ENCODE assay signal across 8 mouse cellular contexts in the genomic region with DNA sequence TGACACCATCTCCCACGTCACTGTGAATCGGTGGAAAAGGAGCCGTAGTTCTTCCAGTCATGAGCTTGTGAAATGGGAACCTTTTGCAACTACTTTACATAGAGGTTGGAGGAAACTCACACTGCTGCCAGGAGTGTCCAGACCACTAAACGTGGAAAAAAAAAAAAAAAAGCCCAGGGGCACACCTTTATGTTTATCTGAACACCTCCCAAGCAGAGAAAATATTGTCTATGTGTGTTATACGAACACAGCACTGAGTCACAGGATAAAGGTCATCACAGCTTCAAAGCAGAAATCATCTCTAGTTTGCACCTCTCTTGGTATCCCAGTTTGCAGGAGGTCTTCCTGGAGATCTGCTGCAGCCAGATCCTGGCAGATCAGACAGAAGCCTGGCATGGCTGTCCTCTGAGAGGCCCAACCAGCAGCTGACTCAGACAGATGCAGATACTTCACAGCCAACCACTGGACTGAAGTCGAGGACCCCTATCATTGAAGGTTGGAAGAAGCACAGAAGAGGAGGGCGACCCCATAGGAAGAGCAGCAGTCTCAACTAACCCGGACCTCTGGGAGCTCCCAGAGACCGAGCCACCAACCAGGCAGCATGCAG. TPM values are rescaled to one million over a fixed set of nuclear protein-coding genes. Genes with fewer than 3 reads are reported as not detected.
DNase-seq lines count a peak whose midpoint lies in the region; ATAC-seq lines count a peak whose summit lies in the region.

No protein-coding gene starts in this region.

- H3K27me3 ChIP-seq in kidney, embryonic 14.5 days (ENCODE audit: control insufficient read depth, insufficient read depth, low read length): peaks cover 4% of the 10 kb centered on the region
- H3K27me3 ChIP-seq in embryonic facial prominence, embryonic 11.5 days (ENCODE audit: control insufficient read depth, insufficient read depth, low read length): no peaks in the 10 kb centered on the region
- H3K27me3 ChIP-seq in intestine, embryonic 14.5 days (replicated peaks; ENCODE audit: control insufficient read depth, insufficient read depth, low read length): no peaks in the 10 kb centered on the region
- H3K27me3 ChIP-seq in neural tube, embryonic 12.5 days (replicated peaks): peaks cover 15% of the 10 kb centered on the region

- H3K9me3 ChIP-seq in kidney, embryonic 14.5 days (ENCODE audit: control insufficient read depth, low read length): no peaks in the 10 kb centered on the region
- H3K9me3 ChIP-seq in embryonic facial prominence, embryonic 11.5 days (replicated peaks; ENCODE audit: control insufficient read depth, low read length): no peaks in the 10 kb centered on the region
- H3K9me3 ChIP-seq in intestine, embryonic 14.5 days (ENCODE audit: control insufficient read depth, low read length): no peaks in the 10 kb centered on the region
- H3K9me3 ChIP-seq in neural tube, embryonic 12.5 days: no peaks in the 10 kb centered on the region

- DNase-seq in kidney, postnatal 25 days: no peak
- DNase-seq in embryonic facial prominence, embryonic 11.5 days (ENCODE audit: low spot score): no peak
- no peak for DNase-seq in intestine, embryonic 14.5 days (ENCODE audit: low spot score)
- no peak for DNase-seq in ovary, postnatal 14 days (ENCODE audit: low spot score)
- no peak for DNase-seq in embryo, embryonic 11 days
- DNase-seq in urinary bladder, postnatal 25 days (ENCODE audit: low spot score): no peak

- H3K27ac ChIP-seq in kidney, embryonic 14.5 days (ENCODE audit: low read depth, low read length): no peak overlapping the region
- H3K27ac ChIP-seq in embryonic facial prominence, embryonic 11.5 days (replicated peaks; ENCODE audit: low read depth, low read length): no peak overlapping the region
- H3K27ac ChIP-seq in intestine, embryonic 14.5 days (ENCODE audit: low read depth): peak overlapping the region; percentile 66; the same call in 1 of the 2 replicates
- H3K27ac ChIP-seq in neural tube, embryonic 12.5 days: no peak overlapping the region

- peak overlapping the region; percentile 95; the same call in 1 of the 2 replicates for H3K4me2 ChIP-seq in kidney, embryonic 14.5 days (replicated peaks; ENCODE audit: low read depth, low read length)
- peak overlapping the region; percentile 74 for H3K4me2 ChIP-seq in embryonic facial prominence, embryonic 11.5 days (ENCODE audit: low read depth, low read length)
- H3K4me2 ChIP-seq in intestine, embryonic 14.5 days (ENCODE audit: low read length): peak overlapping the region; percentile 75
- H3K4me2 ChIP-seq in neural tube, embryonic 12.5 days (replicated peaks): peak overlapping the region; percentile 94

- no peaks in the 10 kb centered on the region for H3K36me3 ChIP-seq in kidney, embryonic 14.5 days (ENCODE audit: control insufficient read depth, insufficient read depth, low read length)
- H3K36me3 ChIP-seq in embryonic facial prominence, embryonic 11.5 days (replicated peaks; ENCODE audit: control insufficient read depth, insufficient read depth, low read depth, low read length): no peaks in the 10 kb centered on the region
- H3K36me3 ChIP-seq in intestine, embryonic 14.5 days (ENCODE audit: control insufficient read depth, insufficient read depth, low read length): no peaks in the 10 kb centered on the region
- H3K36me3 ChIP-seq in neural tube, embryonic 12.5 days: no peaks in the 10 kb centered on the region

- ATAC-seq in kidney, embryonic 14.5 days (ENCODE audit: low FRiP score, low TSS enrichment): no peak
- ATAC-seq in embryonic facial prominence, embryonic 11.5 days (replicated peaks; ENCODE audit: insufficient number of reproducible peaks, low FRiP score, low TSS enrichment, low read depth): no peak
- ATAC-seq in intestine, embryonic 14.5 days (replicated peaks; ENCODE audit: low FRiP score, low TSS enrichment, low read depth): no peak; the same call in 1 of the 2 replicates
- no peak for ATAC-seq in neural tube, embryonic 12.5 days (ENCODE audit: low FRiP score, low read depth)

- H3K4me3 ChIP-seq in kidney, embryonic 14.5 days (ENCODE audit: low read length): no peak overlapping the region; the same call in 1 of the 2 replicates
- H3K4me3 ChIP-seq in embryonic facial prominence, embryonic 11.5 days (ENCODE audit: low read depth, low read length): no peak overlapping the region
- peak overlapping the region; percentile 40 for H3K4me3 ChIP-seq in intestine, embryonic 14.5 days (ENCODE audit: low read depth, low read length)
- no peak overlapping the region for H3K4me3 ChIP-seq in neural tube, embryonic 12.5 days

- H3K9ac ChIP-seq in kidney, embryonic 14.5 days (ENCODE audit: low read depth, low read length): 0 out of 2 replicates have a peak overlapping the region, but pooled peaks have one; percentile 40
- H3K9ac ChIP-seq in embryonic facial prominence, embryonic 11.5 days (replicated peaks; ENCODE audit: low read length): no peak overlapping the region
- H3K9ac ChIP-seq in intestine, embryonic 14.5 days (ENCODE audit: low read length): no peak overlapping the region
- H3K9ac ChIP-seq in neural tube, embryonic 12.5 days: no peak overlapping the region

- 0 out of 2 replicates have a peak, but pooled peaks cover 4% of the 10 kb centered on the region for H3K4me1 ChIP-seq in kidney, embryonic 14.5 days (ENCODE audit: control insufficient read depth, insufficient read depth, low read length)
- no peaks in the 10 kb centered on the region for H3K4me1 ChIP-seq in embryonic facial prominence, embryonic 11.5 days (ENCODE audit: control insufficient read depth, insufficient read depth, low read length)
- H3K4me1 ChIP-seq in intestine, embryonic 14.5 days (replicated peaks; ENCODE audit: control insufficient read depth, insufficient read depth, low read length): no peaks in the 10 kb centered on the region; the same call in 1 of the 2 replicates
- peaks cover 10% of the 10 kb centered on the region; the same call in 1 of the 2 replicates for H3K4me1 ChIP-seq in neural tube, embryonic 12.5 days

- 50% methylated on average over 9 of the region's 9 CpGs for WGBS in kidney, embryonic 14.5 days
- WGBS in embryonic facial prominence, embryonic 11.5 days: 54% methylated on average over 9 of the region's 9 CpGs
- WGBS in intestine, embryonic 14.5 days: 44% methylated on average over 9 of the region's 9 CpGs
- WGBS in neural tube, embryonic 12.5 days: 54% methylated on average over 9 of the region's 9 CpGs

RNA-seq across cellular contexts. Expression of gene Sptssb, which starts 2.2 kb away (rescaled TPM):
- polyA plus RNA-seq in kidney, embryonic 14.5 days (2014; fragmentation: Nextera tagmentation; extraction: Ambion mirVana): 0.99 and 1.5 TPM in 2 replicates
- 0.86 and 1.1 TPM in 2 replicates for polyA plus RNA-seq in embryonic facial prominence, embryonic 11.5 days (2014; fragmentation: Nextera tagmentation; extraction: Ambion mirVana)
- 22.4 and 24.4 TPM in 2 replicates for polyA plus RNA-seq in intestine, embryonic 14.5 days (2014; fragmentation: Nextera tagmentation; extraction: Ambion mirVana)
- polyA plus RNA-seq in neural tube, embryonic 12.5 days (2016; fragmentation: Nextera tagmentation; extraction: Ambion mirVana): 0.54 and 0.58 TPM in 2 replicates
